Mouse (Mus musculus): Measurements from ENCODE around the gene Rbm7. TPM values are rescaled to one million over a fixed set of nuclear protein-coding genes. Genes with fewer than 3 reads are reported as not detected.

Gene Rbm7
- polyA plus RNA-seq, 1 experiment from 2014 or later = 54.0 TPM

GRCm38 (mm10) chr9:48516615-48517371 lies 21.7 kb upstream of the Rbm7 start:
- Histone ChIP-seq H3K4me2 (ENCODE audit: low read depth, low read length) (no peak overlapping the region), H3K36me3 (replicated peaks; ENCODE audit: insufficient read depth, low read length) (no peaks in the 10 kb centered on the region), H3K9ac (replicated peaks) (no peak overlapping the region), H3K9me3 (ENCODE audit: low read length) (no peaks in the 10 kb centered on the region), H3K4me3 (ENCODE audit: low read depth, low read length) (no peak overlapping the region), H3K4me1 (ENCODE audit: insufficient read depth) (no peaks in the 10 kb centered on the region), H3K27ac (ENCODE audit: low read depth) (no peak overlapping the region), H3K27me3 (ENCODE audit: insufficient read depth, low read length) (no peaks in the 10 kb centered on the region)
- 82% methylated on average over 11 of the region's 11 CpGs for WGBS (ENCODE audit: insufficient replicate concordance)
- TF ChIP-seq CTCF (IDR thresholded peaks at IDR 0.05; ENCODE audit: low read depth) (no peak), EP300 (IDR thresholded peaks at IDR 0.05; ENCODE audit: low read depth) (no peak)
- no peak for DNase-seq
- no peak for ATAC-seq

- ATAC-seq = no peak
- H3K36me3 ChIP-seq (replicated peaks; ENCODE audit: insufficient read depth, low read length) = no peaks in the 10 kb centered on the region
Observed at GRCm38 (mm10) chr9:48515332-48515731, 20.2 kb upstream of the Rbm7 start.

GRCm38 (mm10) chr9:48510134-48510533 lies 15.0 kb upstream of the Rbm7 start:
- Histone ChIP-seq H3K4me2 (ENCODE audit: low read depth, low read length) (no peak overlapping the region), H3K36me3 (replicated peaks; ENCODE audit: insufficient read depth, low read length) (no peaks in the 10 kb centered on the region), H3K4me3 (ENCODE audit: low read depth, low read length) (no peak overlapping the region), H3K9ac (replicated peaks) (no peak overlapping the region), H3K27ac (ENCODE audit: low read depth) (no peak overlapping the region), H3K9me3 (ENCODE audit: low read length) (no peaks in the 10 kb centered on the region), H3K4me1 (ENCODE audit: insufficient read depth) (no peaks in the 10 kb centered on the region), H3K27me3 (ENCODE audit: insufficient read depth, low read length) (no peaks in the 10 kb centered on the region)
- TF ChIP-seq CTCF (IDR thresholded peaks at IDR 0.05; ENCODE audit: low read depth) (no peak), EP300 (IDR thresholded peaks at IDR 0.05; ENCODE audit: low read depth) (no peak)
- WGBS (ENCODE audit: insufficient replicate concordance) = 57% methylated on average over 5 of the region's 5 CpGs
- DNase-seq (no peak), ATAC-seq (no peak)

More at GRCm38 (mm10) chr9:48515332-48515731, 20.2 kb upstream of the Rbm7 start:
- Histone ChIP-seq H3K4me2 (ENCODE audit: low read depth, low read length) (no peak overlapping the region), H3K4me3 (ENCODE audit: low read depth, low read length) (no peak overlapping the region), H3K27ac (ENCODE audit: low read depth) (no peak overlapping the region), H3K9ac (replicated peaks) (no peak overlapping the region), H3K9me3 (ENCODE audit: low read length) (no peaks in the 10 kb centered on the region), H3K4me1 (ENCODE audit: insufficient read depth) (no peaks in the 10 kb centered on the region), H3K27me3 (ENCODE audit: insufficient read depth, low read length) (no peaks in the 10 kb centered on the region)
- no peak for DNase-seq
- 35% methylated on average over 1 of the region's 1 CpGs for WGBS (ENCODE audit: insufficient replicate concordance)
- TF ChIP-seq EP300 (IDR thresholded peaks at IDR 0.05; ENCODE audit: low read depth) = no peak
- no peak for TF ChIP-seq CTCF (IDR thresholded peaks at IDR 0.05; ENCODE audit: low read depth)

GRCm38 (mm10) chr9:48504741-48505365 lies 9.8 kb upstream of the Rbm7 start:
- Histone ChIP-seq H3K27me3 (ENCODE audit: insufficient read depth, low read length) (no peaks in the 10 kb centered on the region), H3K4me1 (ENCODE audit: insufficient read depth) (no peaks in the 10 kb centered on the region), H3K27ac (ENCODE audit: low read depth) (no peak overlapping the region), H3K4me3 (ENCODE audit: low read depth, low read length) (no peak overlapping the region), H3K4me2 (ENCODE audit: low read depth, low read length) (no peak overlapping the region), H3K36me3 (replicated peaks; ENCODE audit: insufficient read depth, low read length) (no peaks in the 10 kb centered on the region), H3K9me3 (ENCODE audit: low read length) (no peaks in the 10 kb centered on the region), H3K9ac (replicated peaks) (no peak overlapping the region)
- WGBS (ENCODE audit: insufficient replicate concordance) = 66% methylated on average over 8 of the region's 8 CpGs
- no peak for ATAC-seq
- TF ChIP-seq EP300 (IDR thresholded peaks at IDR 0.05; ENCODE audit: low read depth) = no peak
- no peak for TF ChIP-seq CTCF (IDR thresholded peaks at IDR 0.05; ENCODE audit: low read depth)
- DNase-seq = no peak

- WGBS (ENCODE audit: insufficient replicate concordance) = 63% methylated on average over 2 of the region's 2 CpGs
- no peaks in the 10 kb centered on the region for H3K27me3 ChIP-seq (ENCODE audit: insufficient read depth, low read length)
- ATAC-seq = no peak
- TF ChIP-seq CTCF (IDR thresholded peaks at IDR 0.05; ENCODE audit: low read depth) = no peak
- no peak for TF ChIP-seq EP300 (IDR thresholded peaks at IDR 0.05; ENCODE audit: low read depth)
- H3K4me1 ChIP-seq (ENCODE audit: insufficient read depth) = no peaks in the 10 kb centered on the region
- H3K9me3 ChIP-seq (ENCODE audit: low read length) = no peaks in the 10 kb centered on the region
- DNase-seq = no peak
- H3K9ac ChIP-seq (replicated peaks) = no peak overlapping the region
- no peak overlapping the region for H3K27ac ChIP-seq (ENCODE audit: low read depth)
- no peaks in the 10 kb centered on the region for H3K36me3 ChIP-seq (replicated peaks; ENCODE audit: insufficient read depth, low read length)
- no peak overlapping the region for H3K4me2 ChIP-seq (ENCODE audit: low read depth, low read length)
- H3K4me3 ChIP-seq (ENCODE audit: low read depth, low read length) = no peak overlapping the region
Observed at GRCm38 (mm10) chr9:48503001-48503400, 7.9 kb upstream of the Rbm7 start.

GRCm38 (mm10) chr9:48501192-48501591 lies 6.1 kb upstream of the Rbm7 start:
- Histone ChIP-seq H3K4me1 (ENCODE audit: insufficient read depth) (peaks cover 1% of the 10 kb centered on the region), H3K27me3 (ENCODE audit: insufficient read depth, low read length) (no peaks in the 10 kb centered on the region), H3K9ac (replicated peaks) (no peak overlapping the region), H3K27ac (ENCODE audit: low read depth) (no peak overlapping the region), H3K4me3 (ENCODE audit: low read depth, low read length) (no peak overlapping the region), H3K4me2 (ENCODE audit: low read depth, low read length) (no peak overlapping the region), H3K9me3 (ENCODE audit: low read length) (no peaks in the 10 kb centered on the region), H3K36me3 (replicated peaks; ENCODE audit: insufficient read depth, low read length) (no peaks in the 10 kb centered on the region)
- whole genome bisulfite sequencing (ENCODE audit: insufficient replicate concordance) = 69% methylated on average over 7 of the region's 7 CpGs
- no peak for TF ChIP-seq CTCF (IDR thresholded peaks at IDR 0.05; ENCODE audit: low read depth)
- no peak for TF ChIP-seq EP300 (IDR thresholded peaks at IDR 0.05; ENCODE audit: low read depth)
- ATAC-seq (no peak), DNase-seq (no peak)

All from liver, postnatal 0 days (tissue).